Mouse (Mus musculus) C2C12 (cell line): ENCODE results near the gene Shmt1.

ENCODE experiments used
- CEBPB ChIP-seq: IDR thresholded peaks from one replicate; pipeline ENCODE4 v1.6.1; 2011; ENCODE audit warnings: low read depth, mild to moderate bottlenecking, control low read depth, moderate library complexity
- CTCF ChIP-seq: IDR thresholded peaks from one replicate; pipeline ENCODE4 v1.5.1; 2011; ENCODE audit not compliant: control insufficient read depth, insufficient read depth, insufficient read length
- MAX ChIP-seq: IDR thresholded peaks from one replicate; pipeline ENCODE4 v1.6.1; 2011; ENCODE audit warnings: mild to moderate bottlenecking, control low read depth
- MYOD1 ChIP-seq: IDR thresholded peaks from one replicate; pipeline ENCODE4 v1.6.1; 2011; ENCODE audit warnings: low read depth; ENCODE audit not compliant: control insufficient read depth, insufficient read length
- MYOG ChIP-seq: IDR thresholded peaks from one replicate; pipeline ENCODE4 v1.6.1; 2011; ENCODE audit not compliant: control insufficient read depth, insufficient read length; ENCODE audit errors: extremely low read depth
- USF1 ChIP-seq: IDR thresholded peaks from one replicate; pipeline ENCODE4 v1.6.1; 2011; ENCODE audit warnings: low read depth, mild to moderate bottlenecking, control low read depth, moderate library complexity

DNA sequence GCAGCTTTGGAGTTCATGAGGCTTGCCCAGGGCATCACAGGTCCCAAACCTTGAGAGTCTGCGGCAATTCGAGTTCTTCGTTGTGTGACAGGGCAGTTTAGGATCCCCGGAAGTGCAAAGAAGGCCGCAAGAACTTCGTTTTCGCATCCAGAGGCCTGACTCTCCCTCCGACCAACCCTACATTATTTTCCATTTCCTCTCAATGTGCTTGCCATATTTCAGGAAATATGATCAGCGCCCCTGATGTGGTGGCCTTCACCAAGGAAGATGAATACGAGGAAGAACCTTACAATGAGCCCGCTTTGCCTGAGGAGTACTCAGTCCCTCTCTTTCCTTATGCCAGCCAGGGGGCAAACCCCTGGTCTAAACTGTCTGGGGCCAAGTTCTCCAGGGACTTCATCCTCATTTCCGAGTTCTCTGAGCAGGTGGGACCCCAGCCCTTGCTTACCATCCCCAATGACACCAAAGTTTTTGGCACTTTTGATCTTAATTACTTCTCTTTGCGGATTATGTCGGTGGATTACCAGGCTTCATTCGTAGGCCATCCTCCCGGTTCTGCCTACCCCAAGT, 33.6 kb downstream of the Shmt1 start:
- no peak for TF ChIP-seq CEBPB
- no peak for TF ChIP-seq USF1
- TF ChIP-seq MYOD1 = no peak
- no peak for TF ChIP-seq MAX
- no peak for TF ChIP-seq CTCF
- no peak for TF ChIP-seq MYOG
